Mouse (Mus musculus) kidney, adult 2 months (tissue): ENCODE results near the gene Actn1. TPM values are rescaled to one million over a fixed set of nuclear protein-coding genes. Genes with fewer than 3 reads are reported as not detected.
"Not testable (repeated sequence)": the region's sequence is repeated elsewhere in the genome, so short reads cannot be mapped to it uniquely, and the experiment has no call there.

Experiments used
- DNase-seq: peaks from one replicate; pipeline ENCODE4 v3.0.0; 2021
- H3K27ac ChIP-seq: fragments of 200-500 bp; 2 replicates; pipeline ENCODE4 v1.5.1; 2012; ENCODE audit warnings: low read depth, low read length, control low read depth, inconsistent platforms; ENCODE audit not compliant: insufficient read depth
- H3K27me3 ChIP-seq: fragments of 200-500 bp; replicated peaks from 2 replicates; pipeline ENCODE4 v1.6.1; 2012; ENCODE audit warnings: mild to moderate bottlenecking, moderate library complexity, low read length, inconsistent platforms; ENCODE audit not compliant: control insufficient read depth, insufficient read depth
- H3K36me3 ChIP-seq: fragments of 200-500 bp; 2 replicates; pipeline ENCODE4 v1.6.1; 2012; ENCODE audit warnings: mild to moderate bottlenecking, moderate library complexity, low read length, inconsistent platforms; ENCODE audit not compliant: control insufficient read depth, insufficient read depth
- H3K4me1 ChIP-seq: fragments of 200-500 bp; 2 replicates; pipeline ENCODE4 v1.6.1; 2011; ENCODE audit warnings: low read length; ENCODE audit not compliant: control insufficient read depth, insufficient read depth
- H3K4me3 ChIP-seq: fragments of 200-500 bp; 2 replicates; pipeline ENCODE4 v1.5.1; 2011; ENCODE audit warnings: mild to moderate bottlenecking, low read depth, low read length, control low read depth; ENCODE audit not compliant: insufficient read depth
- CTCF ChIP-seq: fragments of 200-500 bp; conservative IDR thresholded peaks from 2 replicates; pipeline ENCODE4 v1.5.1; 2011; ENCODE audit warnings: low read depth, mild to moderate bottlenecking, control low read depth, low read length, moderate library complexity, mixed read lengths; ENCODE audit not compliant: insufficient read depth, insufficient read length
- POLR2A ChIP-seq: fragments of 200-500 bp; IDR thresholded peaks from one replicate; pipeline ENCODE4 v1.6.1; 2011; ENCODE audit warnings: low read depth, low read length, control low read depth
- WGBS: fragments of 180-500 bp; shearing (Covaris S2); methylation state at CpG from one replicate; pipeline ENCODE4 v1.1.7; 2018; 5-methylcytosine and 5-hydroxymethylcytosine counted together
- polyA plus RNA-seq: library from polyadenylated mRNA; depleted of rRNA; stranded (reverse); fragments of >200 nt; gene quantifications from 2 replicates; pipeline ENCODE4 v1.2.3, GENCODE M21; 2012

Gene Actn1
- polyA plus RNA-seq, 1 experiment: 31.3 TPM

- H3K27ac ChIP-seq: no peak overlapping the region
- WGBS: 94% methylated on average over 4 of the region's 4 CpGs
- no peaks in the 10 kb centered on the region for H3K36me3 ChIP-seq
- no peak overlapping the region for H3K4me3 ChIP-seq
- TF ChIP-seq CTCF (no peak), POLR2A (no peak)
- H3K4me1 ChIP-seq: no peaks in the 10 kb centered on the region
- DNase-seq: no peak
- no peaks in the 10 kb centered on the region for H3K27me3 ChIP-seq
These were observed 30.3 kb upstream of the Actn1 start for GRCm38 (mm10) chr12:80290483-80290882.

- Histone ChIP-seq H3K27ac (no peak overlapping the region), H3K27me3 (no peaks in the 10 kb centered on the region), H3K4me3 (no peak overlapping the region), H3K4me1 (no peaks in the 10 kb centered on the region), H3K36me3 (no peaks in the 10 kb centered on the region)
- whole genome bisulfite sequencing: 62% methylated on average over 3 of the region's 3 CpGs
- TF ChIP-seq POLR2A (no peak), CTCF (no peak)
- no peak for DNase-seq
These were observed 29.6 kb upstream of the Actn1 start for GRCm38 (mm10) chr12:80289722-80290121.

GRCm38 (mm10) chr12:80285890-80286289 lies 25.7 kb upstream of the Actn1 start:
- no peaks in the 10 kb centered on the region for H3K27me3 ChIP-seq
- H3K36me3 ChIP-seq: no peaks in the 10 kb centered on the region
- H3K4me3 ChIP-seq: no peak overlapping the region
- no peak for DNase-seq
- no peak overlapping the region for H3K27ac ChIP-seq
- TF ChIP-seq POLR2A: no peak
- no peak for TF ChIP-seq CTCF
- WGBS: 59% methylated on average over 5 of the region's 5 CpGs
- no peaks in the 10 kb centered on the region for H3K4me1 ChIP-seq

- not testable (repeated sequence) for H3K4me3 ChIP-seq, H3K27ac ChIP-seq, H3K36me3 ChIP-seq, H3K4me1 ChIP-seq, DNase-seq, H3K27me3 ChIP-seq
- WGBS: 86% methylated on average over 2 of the region's 2 CpGs
These were observed 24.1 kb upstream of the Actn1 start for GRCm38 (mm10) chr12:80284251-80284650.

- Histone ChIP-seq H3K36me3 (no peaks in the 10 kb centered on the region), H3K27ac (no peak overlapping the region), H3K4me3 (no peak overlapping the region), H3K4me1 (no peaks in the 10 kb centered on the region), H3K27me3 (no peaks in the 10 kb centered on the region)
- no peak for DNase-seq
- WGBS: 93% methylated on average over 10 of the region's 10 CpGs
- TF ChIP-seq POLR2A: no peak
- TF ChIP-seq CTCF: no peak
These were observed 18.7 kb upstream of the Actn1 start for GRCm38 (mm10) chr12:80278866-80279265.

GRCm38 (mm10) chr12:80277428-80277827 lies 17.3 kb upstream of the Actn1 start:
- H3K4me1 ChIP-seq: no peaks in the 10 kb centered on the region
- no peak for TF ChIP-seq POLR2A
- TF ChIP-seq CTCF: no peak
- 84% methylated on average over 8 of the region's 8 CpGs for WGBS
- H3K36me3 ChIP-seq: no peaks in the 10 kb centered on the region
- H3K4me3 ChIP-seq: no peak overlapping the region
- no peaks in the 10 kb centered on the region for H3K27me3 ChIP-seq
- DNase-seq: no peak
- no peak overlapping the region for H3K27ac ChIP-seq

- WGBS: 79% methylated on average over 5 of the region's 5 CpGs
- H3K27me3 ChIP-seq: no peaks in the 10 kb centered on the region
- no peak for TF ChIP-seq POLR2A
- TF ChIP-seq CTCF: no peak
- H3K27ac ChIP-seq: no peak overlapping the region
- DNase-seq: no peak
- H3K4me1 ChIP-seq: no peaks in the 10 kb centered on the region
- no peaks in the 10 kb centered on the region for H3K36me3 ChIP-seq
- no peak overlapping the region for H3K4me3 ChIP-seq
These were observed 15.1 kb upstream of the Actn1 start for GRCm38 (mm10) chr12:80275187-80275820.
